Mouse (Mus musculus) left cerebral cortex, adult 9 months (tissue): Measurements from ENCODE around the gene Abcc8.
"Not testable (repeated sequence)": the region's sequence is repeated elsewhere in the genome, so short reads cannot be mapped to it uniquely, and the experiment has no call there.

Experiments used
- DNase-seq, 2 experiments: peaks; one replicate each; pipeline ENCODE4 v3.0.0; 2022; ENCODE audit warnings: low spot score in 2 of 2

The Abcc8 gene

DNA sequence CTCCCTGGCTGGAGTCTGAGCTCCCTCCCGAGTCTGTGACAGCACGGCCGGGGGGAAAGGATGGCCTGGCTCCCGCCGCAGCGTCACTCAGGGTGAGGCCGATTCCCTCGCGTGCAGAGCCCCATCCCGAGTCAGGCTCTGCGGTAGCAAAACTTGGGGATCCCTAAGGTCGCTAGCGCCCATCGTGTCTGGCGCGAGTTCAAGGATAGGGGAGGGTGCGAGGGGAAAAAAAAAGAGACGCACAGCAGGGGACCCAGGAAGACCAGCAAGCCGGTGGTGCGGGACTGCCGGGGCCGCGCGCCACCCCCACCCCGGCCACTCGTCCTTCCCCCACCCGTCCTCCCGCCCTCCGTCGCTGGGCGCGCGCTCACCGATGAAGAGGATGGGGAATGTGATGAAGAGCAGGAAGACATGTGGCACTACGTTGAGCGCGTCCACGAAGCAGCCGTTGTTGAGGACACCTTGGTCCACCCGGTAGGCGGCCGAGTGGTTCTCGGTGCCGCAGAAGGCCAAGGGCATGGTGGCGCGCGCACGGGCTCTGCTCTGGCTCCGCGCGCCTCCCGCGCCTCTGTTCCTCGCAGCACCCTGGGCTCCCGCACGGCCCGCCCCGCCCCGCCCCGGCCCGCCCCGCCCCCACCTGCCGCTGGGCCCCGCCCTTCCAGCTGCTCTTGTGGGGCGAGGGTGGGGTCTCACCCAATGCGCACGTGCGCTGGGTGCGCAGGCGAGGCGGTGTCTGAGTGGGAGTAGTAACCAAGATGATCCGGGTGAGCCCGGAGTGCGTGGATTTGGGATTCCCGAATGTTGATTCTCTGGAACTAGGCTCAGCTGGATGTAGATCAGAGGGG, at the start of gene Abcc8:
TSS of gene Abcc8 (minus strand) at position 603 of the 845 bp plus-strand sequence.
- DNase-seq = peak in 1 of 2 experiments; percentile 55

DNA sequence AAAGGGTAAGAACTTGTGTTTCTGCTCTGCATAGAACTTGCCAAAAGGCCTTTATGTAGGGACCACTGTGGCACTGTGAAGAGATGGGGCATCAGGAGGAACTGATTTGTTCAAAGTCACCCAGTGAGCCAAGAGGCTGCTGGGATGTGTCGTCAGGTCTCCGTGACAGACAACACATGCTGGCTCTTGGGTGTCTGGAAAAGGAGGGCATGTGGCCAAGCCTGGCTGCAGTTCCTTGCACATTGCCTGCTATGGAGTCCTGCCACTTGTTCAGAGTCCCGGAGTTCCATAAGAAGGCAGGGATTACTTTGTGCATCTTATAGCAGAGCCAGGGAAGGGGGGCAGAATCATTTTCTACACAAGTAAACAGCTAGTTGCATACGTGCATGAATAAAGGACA, 47.1 kb upstream of the Abcc8 start:
- no peak for DNase-seq

DNA sequence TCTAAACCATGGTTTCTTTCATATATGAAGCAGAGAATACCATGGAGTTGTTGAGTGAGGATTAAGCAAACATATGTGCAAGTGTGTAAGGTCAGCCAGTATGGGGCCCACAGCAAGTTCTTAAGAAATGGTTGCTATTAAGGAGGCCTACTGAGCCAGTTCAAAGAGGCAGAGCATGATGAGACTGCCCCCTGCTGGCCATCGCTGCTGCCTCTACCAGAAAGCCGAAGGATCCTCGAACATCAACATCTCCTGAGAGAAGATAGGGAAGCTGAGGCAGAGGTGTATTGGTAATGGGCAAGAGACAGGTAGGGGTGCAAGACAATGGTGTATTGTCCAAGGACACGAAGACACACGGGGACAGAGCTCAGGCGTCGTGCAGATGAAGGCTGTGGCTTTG, 46.4 kb upstream of the Abcc8 start:
- peak in 1 of 2 experiments; percentile 68 for DNase-seq

DNA sequence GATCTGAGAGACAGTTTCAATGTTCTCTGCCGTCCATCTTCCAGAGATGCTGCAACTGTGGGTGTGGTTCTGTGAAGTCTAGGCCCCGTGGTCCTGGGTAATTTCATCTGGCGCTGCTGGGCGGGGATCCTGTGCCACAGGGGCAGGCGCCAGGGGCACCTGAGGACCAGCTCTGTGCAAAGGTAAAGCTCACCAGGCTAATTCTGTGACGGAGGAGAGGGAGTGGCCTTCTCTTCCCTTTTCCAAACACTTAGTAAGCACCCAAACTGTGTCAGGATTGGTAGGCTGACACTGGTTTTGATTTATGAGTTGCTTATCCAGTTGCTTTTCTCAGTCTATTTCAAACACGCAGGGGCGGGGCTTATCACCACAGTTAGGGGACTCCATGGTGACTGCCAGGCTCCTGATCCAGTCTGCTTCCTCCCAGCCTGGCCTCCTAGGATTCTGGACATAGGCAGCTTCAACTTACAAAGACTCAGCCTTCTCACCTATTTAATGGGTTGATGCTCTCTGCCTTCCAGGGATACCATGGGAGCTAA, 40.8 kb upstream of the Abcc8 start:
- DNase-seq = no peak

DNA sequence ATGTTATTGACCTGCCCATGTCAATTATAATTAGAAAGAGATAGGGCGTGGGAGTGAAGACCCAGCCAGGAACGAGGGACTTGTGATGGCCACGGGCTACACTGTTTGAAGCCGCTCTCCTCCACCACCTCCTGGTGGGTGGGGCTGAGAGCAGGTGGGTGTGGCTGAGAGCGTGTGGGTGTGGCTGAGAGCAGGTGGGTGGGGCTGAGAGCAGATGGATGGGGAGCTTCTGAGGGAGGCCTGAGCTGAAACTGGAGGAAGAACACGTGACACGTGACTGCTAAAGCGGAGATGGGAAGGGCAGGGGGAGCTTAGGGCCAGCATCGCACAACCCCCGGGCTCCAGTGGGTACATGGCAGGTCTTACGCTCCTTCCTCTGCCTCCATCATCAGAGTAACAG, 38.6 kb upstream of the Abcc8 start:
- DNase-seq = no peak

DNA sequence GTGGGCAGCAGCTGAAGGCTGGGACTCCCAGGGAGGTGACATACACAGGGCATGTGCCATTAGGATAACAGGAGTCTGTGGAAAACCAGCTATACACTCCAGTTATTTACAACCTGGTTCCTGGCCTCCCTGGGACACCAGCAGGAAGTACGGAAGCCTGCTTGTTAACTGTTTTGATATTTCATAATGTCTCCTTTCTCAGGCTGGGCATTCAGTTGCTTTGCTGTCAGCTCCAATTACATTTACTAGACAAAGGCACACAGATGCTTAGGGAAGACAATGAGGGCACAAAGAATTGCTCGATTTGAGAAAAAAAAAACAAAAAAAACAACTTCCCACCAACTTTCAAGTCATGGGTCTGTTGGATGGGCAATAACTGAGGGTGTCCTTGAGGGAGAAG, 36.6 kb upstream of the Abcc8 start:
- no peak for DNase-seq

DNA sequence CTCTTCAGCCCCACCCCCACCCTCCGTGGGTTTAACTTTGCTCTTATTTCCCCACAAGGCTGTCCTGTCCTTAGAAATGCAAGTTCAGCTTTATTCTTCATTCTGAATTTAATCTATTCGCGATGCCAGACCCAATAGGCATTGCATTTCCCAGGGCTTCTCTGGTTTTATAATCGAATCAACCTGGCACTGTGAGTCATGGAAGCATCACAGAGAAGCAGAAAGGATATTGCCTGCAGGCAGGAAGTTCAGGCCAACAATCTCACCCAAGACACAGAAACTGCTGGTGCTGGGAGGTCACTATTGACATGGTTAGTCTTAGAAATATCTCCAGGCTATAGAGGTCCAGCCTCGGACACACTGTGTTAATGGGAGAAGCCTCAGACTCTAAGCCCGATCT, 30.4 kb upstream of the Abcc8 start:
- no peak for DNase-seq

DNA sequence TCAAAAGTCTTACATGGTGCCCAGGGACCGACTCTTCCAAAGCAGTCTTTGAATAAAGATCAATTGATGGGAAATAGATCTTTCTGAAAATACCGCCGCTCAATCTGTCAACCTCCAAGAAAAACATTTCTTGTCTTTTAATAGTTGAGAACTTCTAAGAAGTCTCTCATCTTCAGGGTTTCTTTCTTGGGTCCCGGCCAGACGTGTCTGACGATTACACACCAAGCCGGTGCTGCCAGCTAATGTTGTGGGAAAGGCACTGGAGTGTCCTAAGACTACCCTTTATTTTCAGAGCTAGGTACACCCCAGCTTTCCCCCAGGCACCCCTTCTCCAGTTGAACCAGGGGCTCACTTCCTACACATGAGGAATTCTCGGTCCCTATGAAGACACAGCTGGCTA, 28.3 kb upstream of the Abcc8 start:
- DNase-seq = no peak

DNA sequence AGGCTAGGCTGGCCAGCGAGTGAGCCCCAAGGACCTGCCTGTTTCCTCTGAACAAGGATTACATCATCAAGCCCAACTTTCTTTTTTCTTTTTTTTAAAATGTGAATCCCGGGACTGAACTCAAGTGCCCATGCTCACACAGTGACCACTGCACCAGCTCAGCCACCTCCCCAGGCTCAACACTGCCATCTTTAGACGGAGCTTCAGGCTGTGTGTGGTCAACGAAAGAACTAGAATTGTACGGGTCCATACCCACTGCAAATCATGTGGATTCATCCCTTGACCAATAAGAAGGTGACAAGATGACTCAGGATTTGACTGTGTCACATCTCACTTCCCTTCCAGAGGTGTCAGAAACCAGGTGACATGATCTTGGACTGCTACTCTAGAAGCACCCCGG, 24.9 kb upstream of the Abcc8 start:
- no peak for DNase-seq

DNA sequence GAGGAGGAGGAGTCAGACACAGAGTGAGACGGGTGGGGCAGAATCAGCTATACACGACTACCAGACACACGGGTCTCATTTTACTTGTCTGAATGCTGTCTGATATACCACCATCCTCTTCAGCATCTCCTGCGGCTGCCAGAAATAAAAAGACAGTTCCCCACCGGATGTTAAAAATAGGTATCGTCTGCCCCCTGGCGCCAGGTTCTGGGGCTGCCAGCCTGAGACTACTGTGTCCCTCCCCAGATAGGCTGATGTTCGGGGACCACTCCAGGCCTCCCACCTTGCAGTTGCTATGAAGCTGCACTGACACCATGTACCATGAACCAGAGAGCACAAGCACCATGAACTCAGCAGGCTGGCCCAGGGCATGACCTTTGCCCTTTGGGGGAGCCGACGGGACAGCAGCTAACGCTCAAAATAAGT, 24.2 kb upstream of the Abcc8 start:
- DNase-seq = peak in 1 of 2 experiments; percentile 63

DNA sequence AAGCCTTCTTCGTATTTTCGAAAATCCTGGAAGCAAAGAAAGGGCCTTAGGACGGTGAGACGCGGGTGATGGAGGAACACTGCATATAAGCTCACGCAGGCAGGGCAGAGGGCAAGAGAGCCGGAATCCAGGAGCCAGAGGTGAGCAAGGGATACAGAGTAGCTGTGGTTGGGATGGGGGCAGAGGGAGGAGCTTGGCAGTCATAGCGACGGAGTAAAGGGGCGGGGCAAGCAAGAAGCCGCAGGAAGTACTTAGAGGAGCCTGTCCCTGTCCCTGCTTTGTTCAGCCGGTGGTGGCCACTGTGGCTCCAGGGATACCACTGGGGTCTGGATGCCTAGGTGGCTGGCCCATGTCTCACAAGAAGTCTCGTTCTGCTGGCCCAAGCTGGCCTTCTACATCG, 21.8 kb upstream of the Abcc8 start:
- DNase-seq = no peak

DNA sequence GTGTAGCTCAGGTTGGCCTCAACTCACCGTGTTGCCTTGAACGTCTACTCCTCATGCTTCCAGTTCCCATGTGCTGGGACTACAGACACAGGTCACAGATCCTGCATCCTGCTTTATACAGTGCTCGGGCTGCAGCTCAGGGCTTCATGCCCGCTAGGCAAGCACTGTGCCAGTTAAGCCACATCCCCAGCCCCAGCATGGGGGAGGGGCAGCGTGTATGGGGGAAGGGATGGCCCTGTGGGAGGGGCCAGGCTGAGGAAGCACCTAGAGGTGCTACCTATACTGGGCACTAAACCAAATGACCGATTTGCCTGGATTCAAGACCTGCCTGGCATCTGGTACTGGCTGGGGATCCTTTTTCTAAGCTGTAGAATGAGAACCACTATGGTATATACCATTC, 20.2 kb upstream of the Abcc8 start:
- no peak for DNase-seq

DNA sequence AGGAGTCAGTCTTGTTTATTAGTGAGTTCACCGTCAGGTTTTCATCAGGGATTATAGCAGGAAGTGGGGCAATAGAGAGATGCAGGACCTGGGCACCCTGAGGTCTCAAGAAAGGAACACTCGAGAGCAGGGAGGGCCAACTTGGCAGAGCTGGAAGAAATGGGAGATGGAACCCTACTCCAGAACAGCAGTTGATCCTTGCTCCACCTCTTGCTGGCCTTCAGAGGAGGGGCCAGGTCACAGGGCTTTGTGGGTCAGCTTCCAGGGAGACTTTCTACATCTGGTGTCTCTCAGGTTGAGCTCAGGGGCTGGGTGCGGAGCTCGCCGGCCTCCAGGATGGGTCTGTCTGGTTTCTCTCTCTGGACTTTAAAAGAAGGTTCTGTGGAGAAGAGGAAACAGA, 15.5 kb upstream of the Abcc8 start:
- no peak for DNase-seq

DNA sequence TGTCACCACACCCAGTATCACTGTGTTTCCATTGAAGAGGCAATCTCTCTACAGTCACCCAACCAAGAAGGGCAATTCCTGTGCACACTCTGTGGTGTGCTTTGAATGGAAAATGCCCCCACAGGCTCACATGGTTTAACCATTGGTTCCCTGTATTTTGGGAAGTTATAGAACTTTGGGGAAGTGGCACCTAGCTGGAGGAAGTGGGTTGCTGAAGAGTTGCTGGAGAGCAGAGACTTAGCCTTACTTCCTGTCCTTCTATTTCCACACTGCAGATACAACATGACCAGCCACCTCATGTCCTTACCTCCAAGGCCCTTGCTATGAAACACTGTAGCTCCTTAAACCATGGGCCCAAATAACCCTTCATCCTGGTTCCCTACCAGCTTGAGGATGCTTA, 4.4 kb upstream of the Abcc8 start:
- DNase-seq = no peak

DNA sequence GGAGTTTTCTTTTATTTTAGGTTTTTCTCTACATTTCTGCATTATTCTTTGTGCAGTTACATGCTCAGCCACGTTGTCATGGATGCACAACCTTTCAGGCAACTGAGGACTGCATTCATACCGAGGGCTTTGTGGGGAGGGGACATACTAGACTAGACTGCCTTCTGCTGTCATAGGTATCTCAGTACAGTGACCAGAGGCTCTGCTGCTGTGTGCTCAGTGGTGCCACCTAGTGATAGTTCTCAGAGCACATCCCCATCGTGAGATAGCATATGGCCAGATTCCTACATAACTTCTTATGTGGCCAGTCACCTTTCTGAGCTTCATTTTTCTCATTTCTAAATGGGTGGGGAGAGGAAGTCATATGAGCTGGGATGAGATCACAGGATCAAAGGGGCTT, 1.8 kb upstream of the Abcc8 start:
- DNase-seq = peak in 1 of 2 experiments; percentile 58

DNA sequence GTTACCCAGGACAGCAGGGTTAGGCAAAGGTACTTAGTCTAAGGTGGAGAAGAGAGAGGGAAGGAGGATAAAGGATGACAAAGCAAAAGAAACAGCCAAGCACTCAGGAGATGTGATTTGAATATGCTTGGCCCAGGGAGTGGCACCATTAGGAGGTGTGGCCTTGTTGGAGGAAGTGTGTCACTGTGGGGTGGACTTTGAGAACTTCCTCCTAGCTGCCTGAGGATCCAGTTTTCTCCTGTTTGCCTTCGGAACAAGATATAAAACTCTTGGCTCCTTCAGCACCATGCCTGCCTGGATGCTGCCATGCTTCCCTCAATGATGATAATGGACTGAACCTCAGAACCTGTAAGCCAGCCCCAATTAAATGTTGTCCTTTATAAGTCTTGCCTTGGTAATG, 10.9 kb downstream of the Abcc8 start:
- not testable (repeated sequence) for DNase-seq

DNA sequence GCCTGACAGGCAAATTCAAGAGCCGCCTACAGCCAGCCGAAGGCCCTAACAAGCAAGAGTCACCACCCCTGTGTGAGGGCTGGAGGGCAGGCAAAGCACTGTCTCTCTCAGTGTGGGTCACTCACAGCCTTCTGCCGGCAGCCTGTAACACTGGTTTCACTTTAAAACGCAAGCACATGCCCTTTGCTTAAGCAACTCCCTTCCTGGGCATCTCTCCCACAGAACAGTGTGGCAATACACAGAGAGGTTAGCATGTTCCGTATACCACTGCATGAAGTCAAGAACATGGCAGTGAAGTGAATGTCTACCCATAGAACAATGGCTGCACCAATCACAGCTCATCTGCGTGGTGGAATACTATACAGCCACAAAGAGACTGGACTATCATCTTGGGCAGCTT, 11.4 kb downstream of the Abcc8 start:
- DNase-seq = no peak

DNA sequence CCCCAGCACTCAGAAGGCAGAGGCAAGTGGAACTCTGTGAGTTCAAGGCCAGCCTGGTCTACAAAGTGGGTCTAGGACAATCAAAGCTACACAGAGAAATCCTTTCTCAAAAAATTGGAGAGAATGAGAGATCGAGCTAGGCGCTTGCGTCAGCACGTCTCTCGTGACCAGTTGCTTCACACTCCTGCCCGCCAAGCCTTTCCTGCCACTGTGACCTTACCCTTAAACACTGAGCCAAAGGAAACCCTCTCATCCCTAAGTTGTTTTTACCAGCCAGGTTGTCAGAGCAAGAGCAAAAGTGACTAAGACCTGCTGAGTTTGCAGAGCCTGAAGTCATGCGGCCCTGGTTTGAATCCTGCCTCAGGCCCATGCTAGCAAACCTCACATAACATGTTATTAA, 11.9 kb downstream of the Abcc8 start:
- no peak for DNase-seq

DNA sequence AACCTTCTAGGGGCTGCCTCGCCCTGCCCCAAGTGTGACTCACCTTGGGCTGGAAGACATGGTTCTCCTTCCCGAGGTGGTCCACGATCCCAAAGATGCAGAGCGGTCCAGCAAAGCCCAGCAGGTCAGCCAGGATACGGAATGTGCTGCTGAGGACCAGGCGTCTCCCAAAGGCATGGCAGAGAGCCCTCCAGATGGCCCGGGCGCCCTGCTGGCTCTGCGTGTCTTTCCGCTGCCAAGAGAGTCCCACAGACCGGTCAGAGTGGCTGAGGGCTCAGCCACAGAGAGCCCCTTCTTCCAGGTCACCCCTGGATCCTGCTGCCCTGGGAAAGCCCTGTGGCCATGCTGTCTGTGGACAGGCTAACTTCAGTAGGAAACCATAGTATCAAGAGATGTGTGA, 14.0 kb downstream of the Abcc8 start:
- no peak for DNase-seq

DNA sequence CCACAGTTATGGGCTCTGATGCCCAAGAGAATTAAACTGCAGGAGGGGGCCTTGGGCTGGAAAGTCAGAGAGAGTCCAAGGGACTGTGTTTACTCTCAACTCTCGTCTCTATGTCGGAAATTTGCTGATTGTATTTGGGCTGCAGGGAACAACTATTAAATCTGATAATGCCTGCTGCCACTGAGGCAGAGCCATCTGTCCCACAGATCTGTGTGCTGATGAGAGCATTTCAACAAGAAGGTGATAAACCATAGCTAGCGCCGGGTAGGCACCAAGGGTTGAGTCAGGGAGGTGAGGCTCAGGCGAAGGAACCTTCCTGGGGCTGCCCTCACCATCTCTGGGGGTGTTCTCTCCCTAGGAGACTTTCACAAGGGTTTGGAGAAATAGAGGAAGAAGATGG, 17.1 kb downstream of the Abcc8 start:
- DNase-seq = no peak

DNA sequence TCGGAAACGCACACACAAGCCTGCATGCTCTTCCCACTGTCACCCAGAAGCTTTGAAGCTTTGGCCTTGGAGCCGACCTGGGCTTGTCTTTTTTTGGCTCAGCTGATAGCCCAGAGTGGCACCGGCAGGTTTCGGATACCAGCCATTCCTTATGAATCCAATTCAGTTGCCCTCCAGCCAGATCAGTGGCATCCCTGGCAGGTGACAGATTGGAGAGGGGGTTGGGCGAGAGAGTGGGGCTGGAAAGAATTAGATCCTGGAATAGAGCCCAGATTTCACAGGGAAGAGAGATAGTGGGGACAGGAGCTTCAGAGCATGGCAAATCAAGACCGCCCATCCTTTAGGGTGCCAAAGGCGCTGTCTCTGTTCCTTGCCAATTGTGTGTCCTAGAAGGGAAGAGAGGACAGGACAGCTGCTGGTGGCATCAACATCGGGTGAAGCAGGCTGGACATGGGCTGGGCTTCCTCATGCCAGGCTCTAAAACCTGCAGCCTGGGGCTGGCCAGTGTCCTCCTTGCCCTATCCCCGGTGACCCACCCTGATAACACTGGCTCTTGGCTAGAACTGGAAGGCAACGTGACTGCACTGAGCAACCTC, 17.6 kb downstream of the Abcc8 start:
- DNase-seq = no peak

DNA sequence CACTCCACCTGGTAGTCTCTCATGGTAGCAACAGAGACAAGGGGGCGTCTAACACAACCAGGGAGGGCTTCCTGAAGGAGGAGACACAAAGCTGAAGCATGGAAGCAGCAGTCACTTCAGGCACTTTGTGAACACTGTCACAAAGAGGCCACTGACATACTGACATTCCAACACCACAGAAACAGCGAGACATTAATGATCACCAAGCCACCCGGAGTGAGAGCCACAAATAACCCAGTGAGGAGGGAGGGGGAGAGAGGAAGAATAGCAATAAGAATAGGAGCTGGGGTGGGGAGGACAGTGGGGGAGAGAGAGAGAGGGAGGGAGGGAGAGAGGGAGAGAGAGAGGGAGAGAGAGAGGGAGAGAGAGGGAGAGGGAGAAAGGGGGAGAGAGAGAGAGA, 18.2 kb downstream of the Abcc8 start:
- no peak for DNase-seq

DNA sequence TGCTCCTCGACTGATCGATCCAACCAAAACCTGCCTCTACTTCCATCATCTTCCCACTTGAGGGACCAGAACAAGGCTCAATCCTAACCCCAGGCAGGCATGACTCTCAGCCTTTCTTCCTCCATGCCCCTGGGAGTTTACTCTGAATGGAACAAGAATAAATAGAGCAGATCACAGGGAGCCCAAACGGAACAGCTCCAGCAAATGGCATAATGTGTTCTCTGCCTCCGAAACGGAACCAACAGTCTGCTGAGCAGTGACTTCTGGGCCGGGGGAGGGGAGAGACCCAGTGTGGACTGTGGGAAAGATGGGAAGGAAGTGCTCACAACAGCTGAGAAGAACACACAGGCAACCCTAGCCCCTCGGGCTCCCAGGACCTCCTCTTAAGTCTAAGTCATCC, 22.1 kb downstream of the Abcc8 start:
- DNase-seq = no peak
